Mouse (Mus musculus) bone marrow, adult 2 months (tissue): ENCODE measurements around the gene Herc1.

Experiments
- CTCF ChIP-seq: fragments of 200-500 bp; IDR thresholded peaks from 2 replicates; pipeline ENCODE4 v1.5.1; 2011; ENCODE audit warnings: low read length, control low read depth; ENCODE audit not compliant: control insufficient read depth, insufficient read depth
- POLR2A ChIP-seq: fragments of 200-500 bp; IDR thresholded peaks from 2 replicates; pipeline ENCODE4 v1.6.1; 2011; ENCODE audit warnings: low read depth, mild to moderate bottlenecking, control low read depth, low read length, borderline replicate concordance; ENCODE audit not compliant: control insufficient read depth

GRCm38 (mm10) chr9:66338005-66338782 lies 12.1 kb upstream of the Herc1 start:
- TF ChIP-seq CTCF (no peak), POLR2A (no peak)
